Mouse (Mus musculus) kidney, postnatal 10 days (tissue): Measurements from ENCODE around the gene Gabrq.

Experiments used
- DNase-seq: peaks from one replicate; pipeline ENCODE4 v3.0.0; 2021; ENCODE audit warnings: mixed read lengths

The Gabrq gene

DNA sequence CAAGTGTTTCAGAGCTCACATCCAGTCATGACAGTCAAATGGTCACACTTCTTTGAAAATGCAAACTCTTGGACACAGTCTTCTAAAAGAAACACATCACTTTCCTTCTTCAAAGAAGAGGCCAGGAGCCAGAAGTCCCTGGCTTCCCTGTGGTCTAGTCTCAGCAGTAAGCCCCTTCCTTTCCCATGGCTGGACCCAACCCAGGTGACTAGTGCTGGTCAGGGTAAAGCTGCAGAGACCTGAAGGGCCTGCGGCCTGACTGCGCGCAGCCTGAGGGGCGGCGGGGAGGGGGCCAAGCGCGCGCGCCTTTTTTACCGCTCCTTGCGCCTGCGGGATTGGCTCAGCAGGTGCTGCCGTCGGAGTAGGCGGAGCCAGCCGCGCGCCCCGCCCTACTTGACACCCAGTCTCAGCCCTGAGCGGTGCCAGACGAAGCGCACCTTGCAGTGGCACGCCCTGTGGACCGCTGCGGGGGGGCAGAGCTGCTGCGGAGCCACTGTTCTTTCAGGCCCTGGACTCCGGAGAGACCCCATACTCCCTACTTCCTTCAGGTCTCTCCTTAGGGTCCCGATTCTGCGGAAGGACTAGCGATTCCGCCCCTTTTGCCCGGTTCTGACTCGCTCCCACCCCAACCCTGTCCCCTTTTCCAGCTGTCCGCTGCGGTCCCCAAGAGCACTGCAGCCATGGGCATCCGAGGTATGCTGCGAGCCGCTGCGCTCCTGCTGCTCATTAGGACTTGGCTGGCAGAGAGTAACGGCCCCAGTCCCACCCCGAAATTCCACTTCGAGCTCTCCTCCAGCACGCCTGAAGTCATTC is at the start of gene Gabrq:
Gene Gabrq, plus strand, starts transcription at position 403 of the 813 bp plus-strand sequence.
- peak; percentile 50 for DNase-seq

DNA sequence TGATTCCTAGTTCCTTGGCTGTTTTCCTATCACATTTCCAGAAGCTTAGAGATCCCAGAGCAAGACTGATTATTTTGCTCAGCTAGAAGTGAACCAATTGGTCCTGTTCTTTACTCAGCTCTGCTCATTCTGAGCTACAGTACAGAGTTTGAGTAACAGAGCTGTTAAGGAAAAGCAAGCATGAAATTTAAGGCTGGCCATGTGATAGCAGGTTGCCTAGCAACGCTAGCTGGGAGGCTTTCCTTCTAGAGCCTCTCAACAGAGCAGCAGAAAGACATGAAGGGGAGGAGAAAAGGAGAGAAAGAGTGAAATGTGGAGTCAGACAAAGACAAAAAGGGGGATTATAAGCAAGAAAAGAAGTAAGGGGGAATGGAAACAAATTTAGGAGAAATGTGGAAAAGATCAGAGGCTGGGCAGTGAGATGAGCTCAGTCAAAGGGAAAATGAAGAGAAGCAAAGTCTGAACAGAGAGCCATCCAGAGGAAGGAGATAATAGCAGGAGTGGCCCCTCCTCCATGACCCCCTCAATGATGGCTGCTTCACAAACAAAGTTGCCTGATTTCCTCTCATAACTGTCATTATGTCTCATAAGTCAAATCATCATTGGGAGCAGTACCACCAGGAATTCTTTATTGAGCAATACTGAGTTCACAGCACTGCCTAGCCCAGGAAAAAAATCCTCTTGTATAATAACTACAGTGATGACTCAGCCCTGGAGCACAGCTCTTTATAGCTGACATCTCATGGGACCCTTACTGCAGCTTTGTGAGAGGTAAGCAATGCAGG is 36.0 kb upstream of the Gabrq start:
- DNase-seq: no peak

DNA sequence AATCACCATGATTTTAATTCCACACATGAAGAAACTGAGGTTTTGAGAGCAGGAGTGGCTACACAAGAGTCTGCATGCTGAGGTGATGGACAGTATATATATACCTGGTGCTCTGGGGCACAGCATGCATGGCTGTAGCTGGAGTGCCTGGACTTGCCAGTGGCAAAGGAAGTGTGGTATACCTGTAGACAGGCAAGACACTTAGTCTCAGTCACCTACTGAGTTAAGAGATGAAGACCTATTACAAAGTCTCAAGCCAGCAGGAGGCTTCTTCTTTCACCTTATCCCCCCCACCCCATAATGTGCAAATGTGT is 35.5 kb upstream of the Gabrq start:
- no peak for DNase-seq

DNA sequence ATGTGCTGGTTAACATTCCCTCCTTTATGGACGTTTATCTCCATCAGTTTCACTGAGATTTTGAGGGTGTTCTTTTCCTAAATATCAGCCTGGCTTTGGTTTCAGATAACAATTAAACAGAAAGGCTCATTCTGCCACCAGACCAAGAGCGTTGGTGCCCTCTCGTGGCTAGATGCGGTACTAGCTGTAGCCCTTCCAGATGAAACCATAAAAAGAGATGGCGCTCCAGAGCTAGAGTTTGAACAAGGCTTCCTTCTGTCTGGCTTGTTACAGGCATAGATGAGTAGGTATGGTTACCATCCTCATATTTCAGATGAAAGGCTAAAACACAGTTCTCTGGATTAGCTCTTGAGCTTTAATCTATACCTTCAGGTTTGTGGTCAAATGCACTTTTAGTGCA is 5.4 kb upstream of the Gabrq start:
- DNase-seq: peak; percentile 82

DNA sequence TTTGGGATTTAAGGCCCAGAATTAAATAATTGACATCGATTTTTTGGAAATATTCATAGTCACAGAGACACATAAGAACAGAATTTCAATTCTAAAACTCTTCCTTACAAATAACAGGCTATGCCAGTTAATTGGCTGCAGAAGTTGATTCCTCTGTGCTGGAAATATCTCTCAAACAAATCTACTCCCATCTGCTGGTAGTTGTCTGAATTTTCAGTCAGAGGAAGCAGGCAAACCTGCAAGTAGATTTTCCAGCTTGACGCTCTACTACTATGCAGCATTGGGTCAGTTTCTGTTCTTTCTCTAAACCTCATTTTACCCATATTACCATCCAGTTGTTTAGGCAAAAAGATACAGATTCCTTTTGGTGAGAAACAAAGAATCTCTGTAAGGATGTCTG is 1.7 kb upstream of the Gabrq start:
- DNase-seq: no peak

DNA sequence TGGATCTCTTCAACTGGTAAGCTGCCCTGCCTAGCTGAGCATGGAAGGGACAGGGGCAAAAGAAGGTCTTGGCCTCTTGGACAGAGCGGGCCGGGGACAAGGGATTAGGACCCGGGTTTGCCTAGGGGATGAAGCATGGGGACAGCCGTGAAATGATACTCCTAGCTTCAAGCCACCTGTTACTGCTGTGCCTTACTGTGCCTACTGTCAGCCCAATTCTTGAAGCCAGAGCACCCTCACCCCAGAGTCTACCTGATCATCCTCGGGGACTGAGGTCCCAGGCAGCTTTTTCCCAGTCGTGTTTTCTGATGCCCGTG is 569 bp downstream of the Gabrq start:
- DNase-seq: no peak
